Mouse (Mus musculus) stomach, postnatal 0 days (tissue): ENCODE measurements around the gene Trim37.

Experiments used
- CTCF ChIP-seq: IDR thresholded peaks from 2 replicates; pipeline ENCODE4 v1.5.1; 2016; ENCODE audit warnings: antibody characterized with exemption, low read depth, mild to moderate bottlenecking, moderate library complexity
- EP300 ChIP-seq: optimal IDR thresholded peaks from 2 replicates; pipeline ENCODE3; 2016; ENCODE audit warnings: antibody characterized with exemption

- TF ChIP-seq CTCF = no peak
- TF ChIP-seq EP300 = no peak
Observed at GRCm38 (mm10) chr11:87240141-87240832, 113.4 kb downstream of the Trim37 start.
